Mouse (Mus musculus): Measurements from ENCODE around the gene Zfp14. TPM values are rescaled to one million over a fixed set of nuclear protein-coding genes. Genes with fewer than 3 reads are reported as not detected.

Zfp14 gene
- 0.16 and 0.39 TPM in 2 replicates for total RNA-seq (2012; rRNA removed)
- under 1 TPM in 1 of 2 experiments, not detected in 1; 0.25 TPM for polyA plus RNA-seq (2012; ENCODE audit: insufficient read depth in 1 of 2, insufficient read length in 2 of 2, low read depth in 1 of 2, low replicate concordance in 2 of 2, missing spikeins in 1 of 2)

DNA sequence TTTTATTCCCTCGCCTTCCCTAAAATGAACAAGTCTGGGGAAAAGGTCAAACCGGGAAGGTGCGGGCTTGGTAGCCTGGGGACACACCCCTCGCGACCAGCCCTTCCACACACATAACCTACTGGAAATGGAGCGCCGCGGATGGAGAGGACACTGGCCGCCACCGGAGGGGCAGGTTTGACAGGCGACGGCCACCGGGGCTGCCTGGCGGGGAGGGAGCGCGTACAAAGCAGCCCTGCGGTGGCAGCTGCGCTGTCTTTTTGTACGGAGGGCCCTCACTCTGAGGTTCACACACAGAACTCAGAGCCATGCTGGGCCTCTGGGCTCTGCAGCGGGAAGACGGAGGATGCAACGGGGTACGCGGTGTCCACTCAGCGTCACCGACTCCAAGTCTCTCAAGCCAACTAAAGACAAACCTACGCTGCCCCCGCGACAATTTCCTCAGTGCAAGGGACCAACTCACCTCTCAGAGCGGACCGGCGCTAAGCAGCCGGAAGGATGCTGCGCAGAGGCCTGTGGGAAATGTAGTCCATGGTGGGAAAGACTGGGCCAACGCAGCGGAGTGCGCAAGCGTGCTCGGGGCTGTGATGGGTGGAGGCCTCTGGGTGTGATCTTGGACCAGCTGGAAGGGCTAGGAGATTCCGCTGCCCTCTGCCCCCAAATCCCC, at the start of gene Zfp14:
Gene Zfp14 (minus strand): TSS at position 499 of the 667 bp plus-strand sequence.
- DNase-seq (ENCODE audit: low read depth, low spot score): peak; percentile 92
- H3K27ac ChIP-seq (ENCODE audit: control insufficient read depth, low read depth, low read length): no peak within 1 kb of the TSS
- H3K79me2 ChIP-seq (ENCODE audit: control insufficient read depth, insufficient read depth, low read length, poor library complexity): no peaks in the 10 kb centered on the region

DNA sequence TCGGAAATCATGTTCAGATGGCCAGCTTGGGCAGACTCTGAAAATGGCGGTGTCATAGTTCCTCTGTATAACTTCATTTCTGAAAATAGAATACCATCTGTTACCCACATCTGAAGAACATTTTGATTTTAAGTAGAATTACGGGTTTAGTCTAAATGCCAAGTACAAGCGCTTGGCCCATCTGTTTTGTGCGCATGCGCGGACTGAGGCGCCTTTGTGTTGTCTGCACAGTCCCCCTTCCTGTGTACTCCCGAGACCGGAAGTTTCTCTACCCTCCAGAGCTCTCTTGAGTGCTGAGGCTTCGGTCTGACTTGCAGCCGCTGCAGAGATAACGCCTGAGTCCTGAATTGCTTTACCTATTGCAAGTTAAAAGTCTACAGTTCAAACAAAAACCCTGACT, 48.1 kb upstream of the Zfp14 start:
- Histone ChIP-seq H3K79me2 (ENCODE audit: control insufficient read depth, insufficient read depth, low read length, poor library complexity) (peaks cover 4% of the 10 kb centered on the region; the same call in 1 of the 2 replicates), H3K36me3 (ENCODE audit: control insufficient read depth in 1 of 2, insufficient read depth in 2 of 2, low read length in 2 of 2) (peaks cover 1 to 2% of the 10 kb centered on the region in 2 experiments; a peak in 2 of 4 replicates), H3K4me1 (ENCODE audit: control insufficient read depth in 1 of 2, insufficient read depth in 2 of 2, low read length in 2 of 2) (peaks cover 2 to 7% of the 10 kb centered on the region in 2 experiments; a peak in 2 of 4 replicates), H3K27me3 (ENCODE audit: control insufficient read depth in 1 of 2, insufficient read depth in 2 of 2, low read length in 2 of 2) (no peaks in the 10 kb centered on the region), H3K9me3 (replicated peaks; ENCODE audit: insufficient read depth, low read length) (no peaks in the 10 kb centered on the region), H3K9ac (ENCODE audit: control insufficient read depth, low read depth, low read length, poor library complexity, severe bottlenecking) (no peak overlapping the region), H3K27ac (ENCODE audit: control insufficient read depth, low read depth, low read length) (no peak overlapping the region), H3K4me3 (ENCODE audit: control insufficient read depth in 1 of 2, insufficient read depth in 1 of 2, low read depth in 2 of 2, low read length in 2 of 2) (no peak overlapping the region)
- no peak for DNase-seq (ENCODE audit: low read depth, low spot score)
- TF ChIP-seq UBTF (IDR thresholded peaks at IDR 0.05; ENCODE audit: borderline replicate concordance, insufficient read depth, low read depth, low read length) (no peak), TAL1 (IDR thresholded peaks at IDR 0.05; ENCODE audit: low read length) (no peak), GATA1 (IDR thresholded peaks at IDR 0.05; ENCODE audit: low read depth, low read length) (no peak), EP300 (IDR thresholded peaks at IDR 0.05; ENCODE audit: low read depth in 1 of 2, low read length in 2 of 2) (no peak), NELFE (IDR thresholded peaks at IDR 0.05; ENCODE audit: low read depth, low read length) (no peak), ZKSCAN1 (IDR thresholded peaks at IDR 0.05; ENCODE audit: low read depth, low read length) (no peak), ETS1 (IDR thresholded peaks at IDR 0.05; ENCODE audit: low read depth, low read length) (no peak), POLR2A (IDR thresholded peaks at IDR 0.05; ENCODE audit: control insufficient read depth in 1 of 2, insufficient read depth in 1 of 2, low read depth in 1 of 2, low read length in 2 of 2, poor library complexity in 1 of 2) (no peak)

More for the DNA sequence above, at the start of gene Zfp14:
- peak within 1 kb of the TSS; percentile 82 to 90 for H3K4me3 ChIP-seq (ENCODE audit: control insufficient read depth in 1 of 2, insufficient read depth in 1 of 2, low read depth in 2 of 2, low read length in 2 of 2)
- H3K36me3 ChIP-seq (ENCODE audit: control insufficient read depth in 1 of 2, insufficient read depth in 2 of 2, low read length in 2 of 2): peaks cover 0 to 5% of the 10 kb centered on the region in 2 experiments; a peak in 2 of 4 replicates
- H3K9me3 ChIP-seq (replicated peaks; ENCODE audit: insufficient read depth, low read length): no peaks in the 10 kb centered on the region
- TF ChIP-seq SIN3A (IDR thresholded peaks at IDR 0.05; ENCODE audit: low read length) (peak; percentile 70), ELF1 (IDR thresholded peaks at IDR 0.05; ENCODE audit: low read depth, low read length) (peak; percentile 84), TBP (IDR thresholded peaks at IDR 0.05; ENCODE audit: low read depth, low read length) (0 out of 2 replicates have a peak, but pooled peaks have one; percentile 46), SMC3 (IDR thresholded peaks at IDR 0.05; ENCODE audit: low read depth, low read length) (no peak), POLR2A (IDR thresholded peaks at IDR 0.05; ENCODE audit: control insufficient read depth in 1 of 2, insufficient read depth in 1 of 2, low read depth in 1 of 2, low read length in 2 of 2, poor library complexity in 1 of 2) (peak in 1 of 2 experiments; percentile 72; a peak in 3 of 4 replicates), HCFC1 (IDR thresholded peaks at IDR 0.05; ENCODE audit: low read depth, low read length) (peak; percentile 99), NRF1 (IDR thresholded peaks at IDR 0.05; ENCODE audit: insufficient read depth, low read depth, low read length, poor library complexity, severe bottlenecking) (peak; percentile 79), ETS1 (IDR thresholded peaks at IDR 0.05; ENCODE audit: low read depth, low read length) (no peak)
- H3K27me3 ChIP-seq (ENCODE audit: control insufficient read depth in 1 of 2, insufficient read depth in 2 of 2, low read length in 2 of 2): no peaks in the 10 kb centered on the region
- H3K4me1 ChIP-seq (ENCODE audit: control insufficient read depth in 1 of 2, insufficient read depth in 2 of 2, low read length in 2 of 2): peaks cover 3 to 4% of the 10 kb centered on the region in 2 experiments; a peak in 3 of 4 replicates
- peak within 1 kb of the TSS; percentile 71 for H3K9ac ChIP-seq (ENCODE audit: control insufficient read depth, low read depth, low read length, poor library complexity, severe bottlenecking)

Data from MEL (cell line).